Mouse (Mus musculus) kidney, adult 2 months (tissue): Measurements from ENCODE around the gene Pgghg.

Source experiments
- CTCF ChIP-seq: fragments of 200-500 bp; conservative IDR thresholded peaks from 2 replicates; pipeline ENCODE4 v1.5.1; 2011; ENCODE audit warnings: low read depth, mild to moderate bottlenecking, control low read depth, low read length, moderate library complexity, mixed read lengths; ENCODE audit not compliant: insufficient read depth, insufficient read length
- POLR2A ChIP-seq: fragments of 200-500 bp; IDR thresholded peaks from one replicate; pipeline ENCODE4 v1.6.1; 2011; ENCODE audit warnings: low read depth, low read length, control low read depth

- no peak for TF ChIP-seq POLR2A
- no peak for TF ChIP-seq CTCF
Measured at GRCm38 (mm10) chr7:140982971-140983370, 41.8 kb downstream of the Pgghg start.
